Mouse (Mus musculus) C2C12 (cell line): Measurements from ENCODE around the gene Il16. TPM values are rescaled to one million over a fixed set of nuclear protein-coding genes. Genes with fewer than 3 reads are reported as not detected.

ENCODE experiments used
- H3K27me3 ChIP-seq: one replicate; pipeline ENCODE4 v1.6.1; 2011; ENCODE audit not compliant: control insufficient read depth, insufficient read depth, insufficient read length
- H3K36me3 ChIP-seq: one replicate; pipeline ENCODE4 v1.6.1; 2011; ENCODE audit not compliant: control insufficient read depth, insufficient read depth
- H3K4me3 ChIP-seq: one replicate; pipeline ENCODE4 v1.5.1; 2011; ENCODE audit warnings: mild to moderate bottlenecking, control low read depth; ENCODE audit not compliant: poor library complexity, insufficient read depth, severe bottlenecking
- H3K79me2 ChIP-seq: one replicate; pipeline ENCODE4 v1.6.1; 2011; ENCODE audit not compliant: control insufficient read depth, insufficient read depth
- H3K79me3 ChIP-seq: one replicate; pipeline ENCODE4 v1.6.1; 2011; ENCODE audit warnings: low read depth, control low read depth
- H3ac ChIP-seq: one replicate; pipeline ENCODE3; 2011; ENCODE audit warnings: low read depth; ENCODE audit not compliant: control insufficient read depth, insufficient read length
- CEBPB ChIP-seq: IDR thresholded peaks from one replicate; pipeline ENCODE4 v1.6.1; 2011; ENCODE audit warnings: low read depth, mild to moderate bottlenecking, control low read depth, moderate library complexity
- CTCF ChIP-seq: IDR thresholded peaks from one replicate; pipeline ENCODE4 v1.5.1; 2011; ENCODE audit not compliant: control insufficient read depth, insufficient read depth, insufficient read length
- FOSL1 ChIP-seq: IDR thresholded peaks from one replicate; pipeline ENCODE4 v1.8.0; 2011; ENCODE audit warnings: mild to moderate bottlenecking, low read length; ENCODE audit not compliant: poor library complexity, insufficient read depth, severe bottlenecking
- MAX ChIP-seq: IDR thresholded peaks from one replicate; pipeline ENCODE4 v1.6.1; 2011; ENCODE audit warnings: mild to moderate bottlenecking, control low read depth
- MYOD1 ChIP-seq: IDR thresholded peaks from one replicate; pipeline ENCODE4 v1.6.1; 2011; ENCODE audit warnings: low read depth; ENCODE audit not compliant: control insufficient read depth, insufficient read length
- MYOG ChIP-seq: IDR thresholded peaks from one replicate; pipeline ENCODE4 v1.6.1; 2011; ENCODE audit not compliant: control insufficient read depth, insufficient read length; ENCODE audit errors: extremely low read depth
- USF1 ChIP-seq: IDR thresholded peaks from one replicate; pipeline ENCODE4 v1.6.1; 2011; ENCODE audit warnings: low read depth, mild to moderate bottlenecking, control low read depth, moderate library complexity
- polyA plus RNA-seq: library from polyadenylated mRNA; unstranded; fragments of >200 nt; fragmentation: generic; extraction: Trizol; gene quantifications from one replicate; pipeline ENCODE4 v1.2.1, GENCODE M21; 2012; ENCODE audit warnings: missing spikeins

Il16 gene
- polyA plus RNA-seq, 1 experiment = not detected

- Histone ChIP-seq H3K27me3 (no peaks in the 10 kb centered on the region), H3ac (no peak overlapping the region), H3K4me3 (no peak overlapping the region), H3K79me3 (no peaks in the 10 kb centered on the region), H3K79me2 (no peaks in the 10 kb centered on the region), H3K36me3 (no peaks in the 10 kb centered on the region)
- TF ChIP-seq FOSL1 = no peak
- TF ChIP-seq MYOD1 = no peak
- TF ChIP-seq CEBPB = no peak
- no peak for TF ChIP-seq CTCF
- no peak for TF ChIP-seq USF1
- no peak for TF ChIP-seq MYOG
- TF ChIP-seq MAX = no peak
These were observed 111.7 kb downstream of the Il16 start for GRCm38 (mm10) chr7:83633856-83634255.

GRCm38 (mm10) chr7:83632682-83633120 lies 112.8 kb downstream of the Il16 start:
- no peaks in the 10 kb centered on the region for H3K27me3 ChIP-seq
- H3K4me3 ChIP-seq = no peak overlapping the region
- H3K79me3 ChIP-seq = no peaks in the 10 kb centered on the region
- H3ac ChIP-seq = no peak overlapping the region
- TF ChIP-seq CEBPB = no peak
- no peak for TF ChIP-seq USF1
- no peak for TF ChIP-seq MYOD1
- no peak for TF ChIP-seq FOSL1
- TF ChIP-seq CTCF = no peak
- no peak for TF ChIP-seq MYOG
- no peaks in the 10 kb centered on the region for H3K36me3 ChIP-seq
- H3K79me2 ChIP-seq = no peaks in the 10 kb centered on the region

- TF ChIP-seq MAX (no peak), CEBPB (peak; percentile 82)
- H3K4me3 ChIP-seq = peak within 1 kb of the TSS; percentile 34
- no peaks in the 10 kb centered on the region for H3K27me3 ChIP-seq
- H3K36me3 ChIP-seq = no peaks in the 10 kb centered on the region
- H3K79me2 ChIP-seq = no peaks in the 10 kb centered on the region
- H3ac ChIP-seq = peak within 1 kb of the TSS; percentile 88
- no peaks in the 10 kb centered on the region for H3K79me3 ChIP-seq
These were observed 113.5 kb downstream of the Il16 start, which contains the start of gene Stard5 for GRCm38 (mm10) chr7:83631828-83632681. Gene Stard5 (plus strand): TSS chr7:83631959.

GRCm38 (mm10) chr7:83631073-83631827 lies 114.3 kb downstream of the Il16 start:
- peak overlapping the region; percentile 57 for H3ac ChIP-seq
- H3K4me3 ChIP-seq = peak overlapping the region; percentile 14
- H3K36me3 ChIP-seq = no peaks in the 10 kb centered on the region
- H3K79me2 ChIP-seq = no peaks in the 10 kb centered on the region
- H3K27me3 ChIP-seq = no peaks in the 10 kb centered on the region
- TF ChIP-seq MAX (no peak), MYOD1 (no peak), CTCF (no peak), MYOG (no peak), CEBPB (no peak), USF1 (no peak), FOSL1 (no peak)
- no peaks in the 10 kb centered on the region for H3K79me3 ChIP-seq

GRCm38 (mm10) chr7:83627369-83627768 lies 118.2 kb downstream of the Il16 start:
- no peak for TF ChIP-seq MAX
- no peak for TF ChIP-seq FOSL1
- no peak for TF ChIP-seq CEBPB
- no peak for TF ChIP-seq MYOG
- no peak for TF ChIP-seq MYOD1
- no peak for TF ChIP-seq CTCF
- TF ChIP-seq USF1 = no peak
- H3K79me3 ChIP-seq = no peaks in the 10 kb centered on the region
- no peaks in the 10 kb centered on the region for H3K79me2 ChIP-seq
- no peaks in the 10 kb centered on the region for H3K27me3 ChIP-seq
- H3ac ChIP-seq = no peak overlapping the region
- no peaks in the 10 kb centered on the region for H3K36me3 ChIP-seq
- H3K4me3 ChIP-seq = no peak overlapping the region
